Mouse (Mus musculus) gastrocnemius, postnatal 4 days (tissue): ENCODE results near the gene Sclt1. TPM values are rescaled to one million over a fixed set of nuclear protein-coding genes. Genes with fewer than 3 reads are reported as not detected.
"Not testable (repeated sequence)": the region's sequence is repeated elsewhere in the genome, so short reads cannot be mapped to it uniquely, and the experiment has no call there.

Experiments
- DNase-seq, 2 experiments: peaks; one replicate each; pipeline ENCODE4 v3.0.0; 2021 to 2022; ENCODE audit warnings: low spot score in 2 of 2, mixed read lengths in 2 of 2
- long read RNA-seq, 2 experiments: library from polyadenylated mRNA; stranded (forward); transcript quantifications; one replicate each; pipeline ENCODE4 v2.0.0; 2021
- total RNA-seq, 2 experiments: library from RNA; stranded (reverse); gene quantifications; 2 replicates each; pipeline ENCODE4 v1.2.3; 2021

Gene Sclt1
- 10 to 100 TPM; 11.9 to 13.5 TPM for total RNA-seq
- long read RNA-seq, experiment 1, transcript Sclt1-201 (21 exons, 3,005 nt): major isoform, 15 of 19 reads
- long read RNA-seq, experiment 1, partial matches to known transcripts: 0 of 19 reads
- long read RNA-seq, experiment 1, other reads (novel, unspliced or antisense): 3 of 19 reads
- long read RNA-seq, experiment 2, transcript Sclt1-201 (21 exons, 3,005 nt): major isoform, 11 of 14 reads
- long read RNA-seq, experiment 2, partial matches to known transcripts: 2 of 14 reads
- long read RNA-seq, experiment 2, other reads (novel, unspliced or antisense): 0 of 14 reads

DNA sequence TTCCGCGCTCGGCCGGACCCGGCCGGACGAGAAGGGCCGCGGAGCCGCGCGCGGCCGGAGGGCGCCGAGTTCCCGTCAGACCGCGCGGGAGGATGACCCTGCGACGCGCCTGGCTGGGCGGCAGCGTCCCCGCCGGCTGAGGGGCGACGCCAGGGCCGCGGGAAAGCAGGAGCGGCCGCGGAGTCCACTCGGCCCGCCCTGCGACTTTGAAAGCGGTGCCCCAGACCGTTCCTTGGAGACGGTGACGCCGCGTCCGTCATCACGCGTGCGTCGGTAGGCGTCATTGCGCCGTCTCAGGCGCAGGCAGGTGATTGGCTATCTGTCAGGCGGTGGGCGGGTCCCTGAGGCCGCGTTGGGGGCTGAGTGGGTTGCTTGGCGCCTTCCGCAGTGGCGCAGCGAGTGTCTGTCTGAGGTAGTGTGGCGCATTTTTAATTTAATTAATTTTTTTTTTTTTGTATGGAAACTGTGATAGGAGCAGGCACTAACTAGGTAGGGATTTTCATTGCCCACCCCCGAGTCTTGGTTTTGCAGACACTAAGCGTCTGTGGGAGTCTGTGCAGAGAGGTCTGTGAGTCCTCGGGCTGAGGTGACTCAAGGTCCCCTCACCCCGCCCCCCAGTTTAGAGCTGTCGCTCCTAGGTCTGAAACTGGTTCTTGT lies at the start of gene Sclt1, which contains the start of gene D3Ertd751e:
Sclt1 (minus strand) TSS at position 237 of the 657 bp plus-strand sequence.
D3Ertd751e (plus strand) TSS at position 334 of the 657 bp plus-strand sequence.
- DNase-seq: peak; percentile 92 to 97

DNA sequence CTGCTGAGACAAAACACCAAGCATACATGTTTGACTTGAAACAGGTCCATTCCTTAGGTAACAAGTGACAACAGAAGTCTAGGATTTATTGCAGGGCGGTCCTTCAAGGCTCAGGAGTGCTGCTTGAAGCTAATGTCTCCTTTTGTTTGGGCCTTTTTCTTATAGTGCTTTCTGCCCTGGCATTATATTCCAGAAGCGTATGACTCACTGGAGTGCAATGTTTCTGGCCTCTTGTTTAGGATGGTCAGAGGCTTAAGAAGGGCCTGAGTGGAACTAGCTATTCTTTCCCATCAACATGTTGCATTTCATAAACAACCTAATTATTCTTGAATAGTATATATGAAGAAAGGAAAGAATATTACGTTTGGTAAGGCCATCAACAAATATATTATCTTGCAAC lies 19.8 kb upstream of the Sclt1 start:
- no peak for DNase-seq

DNA sequence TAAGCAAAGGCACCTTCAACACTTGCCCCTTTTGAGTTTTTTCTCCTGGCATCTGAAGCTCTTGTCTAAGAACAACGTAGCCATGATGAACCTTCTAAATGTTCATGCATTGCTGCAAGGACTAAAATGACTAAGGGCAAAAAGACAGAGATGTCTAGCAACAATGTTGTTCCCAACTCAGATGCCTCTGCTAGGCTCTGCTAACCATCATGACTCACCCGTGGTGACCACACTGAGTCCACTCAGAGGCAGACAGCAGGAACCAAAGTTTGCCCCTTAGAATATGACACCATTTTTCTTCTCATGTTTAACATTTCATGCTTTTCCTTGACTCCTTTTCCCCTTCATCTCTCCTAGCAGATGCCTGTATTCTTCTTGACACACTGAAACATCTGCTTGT lies 12.2 kb upstream of the Sclt1 start:
- DNase-seq: no peak

DNA sequence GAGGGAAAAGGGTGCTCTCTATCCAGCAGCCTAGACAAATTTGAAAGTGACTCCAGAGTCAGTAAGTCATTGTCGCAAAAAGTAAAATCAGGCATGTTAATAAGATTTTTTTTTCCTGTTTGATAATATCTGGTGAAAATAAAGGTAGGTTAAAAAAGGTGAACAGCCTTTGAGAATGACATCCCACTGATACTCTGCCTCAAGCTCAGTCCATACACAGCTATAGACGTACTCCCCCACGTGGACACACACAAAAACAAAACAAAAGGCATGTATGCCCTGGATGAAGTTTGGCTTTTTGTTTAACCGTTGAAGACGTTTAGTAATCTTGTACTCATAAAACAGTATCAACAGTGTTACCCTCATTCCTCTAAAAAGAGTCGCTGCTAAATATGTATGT lies 1.1 kb upstream of the Sclt1 start:
- no peak for DNase-seq

DNA sequence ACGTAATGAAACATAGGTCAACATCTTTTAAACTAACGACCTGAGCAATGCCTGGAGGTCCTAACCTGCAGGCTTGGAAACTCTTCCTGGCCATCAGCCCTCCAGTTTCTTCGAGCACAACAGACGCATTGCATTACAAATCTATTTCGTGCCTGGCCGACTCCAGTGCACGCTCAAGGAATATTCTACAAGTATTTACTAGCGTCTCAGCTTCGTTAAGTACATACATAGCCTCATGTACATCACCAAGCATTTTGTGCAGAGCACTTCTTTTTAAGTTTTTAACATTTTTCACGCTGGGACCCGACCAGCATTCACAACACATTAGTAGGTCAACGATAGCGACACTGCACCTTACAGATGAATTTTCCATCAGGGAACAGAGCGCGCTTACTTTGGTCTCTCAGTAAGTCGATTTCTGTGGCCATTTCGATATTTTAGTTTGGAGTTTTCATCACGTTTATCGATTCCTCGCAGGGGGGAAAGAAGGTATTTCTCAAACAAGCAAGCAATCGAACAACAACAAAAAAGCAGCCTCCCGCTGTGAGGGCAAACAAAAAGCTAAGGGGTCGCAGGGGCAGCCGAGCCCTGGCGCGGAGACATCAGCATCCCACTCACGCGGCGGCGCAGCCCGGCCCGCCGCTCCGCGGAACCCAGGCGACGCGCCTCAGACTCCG lies 575 bp downstream of the Sclt1 start:
- DNase-seq: peak in 1 of 2 experiments; percentile 9

- DNase-seq: no peak
Measured at GRCm38 (mm10) chr3:41695681-41696080, 46.6 kb downstream of the Sclt1 start.

DNA sequence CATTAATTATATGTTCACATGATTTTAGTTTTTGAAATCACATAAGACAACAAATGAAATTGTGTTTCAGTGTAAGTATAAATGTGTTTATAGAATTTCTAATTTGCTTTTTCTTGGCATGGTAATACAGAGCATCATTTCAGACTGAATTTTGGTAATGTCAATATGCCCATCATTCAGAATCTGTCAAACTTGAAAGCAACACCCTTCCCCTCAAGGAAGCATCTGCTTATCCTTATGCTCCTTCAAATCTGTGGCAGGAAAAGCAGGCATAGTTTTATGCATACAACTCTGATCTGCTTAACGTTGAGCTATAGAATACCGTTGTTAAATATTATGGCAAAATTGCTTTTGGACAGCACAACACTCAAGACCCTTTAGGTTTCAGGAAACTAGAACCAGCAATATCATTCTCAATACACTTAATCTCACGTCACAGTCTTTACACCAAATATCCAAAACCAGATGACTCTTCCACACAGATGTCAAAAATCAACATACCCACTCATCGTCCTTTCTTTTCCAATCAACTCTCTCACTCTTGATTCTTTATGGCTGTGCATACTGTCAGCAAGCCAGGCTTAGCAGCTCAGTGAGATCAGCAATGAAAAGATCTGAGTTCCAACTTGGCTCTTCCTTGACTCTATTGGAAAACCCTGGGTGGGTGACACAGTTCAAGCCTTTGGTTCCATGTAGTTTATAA lies 49.7 kb downstream of the Sclt1 start:
- DNase-seq: no peak

DNA sequence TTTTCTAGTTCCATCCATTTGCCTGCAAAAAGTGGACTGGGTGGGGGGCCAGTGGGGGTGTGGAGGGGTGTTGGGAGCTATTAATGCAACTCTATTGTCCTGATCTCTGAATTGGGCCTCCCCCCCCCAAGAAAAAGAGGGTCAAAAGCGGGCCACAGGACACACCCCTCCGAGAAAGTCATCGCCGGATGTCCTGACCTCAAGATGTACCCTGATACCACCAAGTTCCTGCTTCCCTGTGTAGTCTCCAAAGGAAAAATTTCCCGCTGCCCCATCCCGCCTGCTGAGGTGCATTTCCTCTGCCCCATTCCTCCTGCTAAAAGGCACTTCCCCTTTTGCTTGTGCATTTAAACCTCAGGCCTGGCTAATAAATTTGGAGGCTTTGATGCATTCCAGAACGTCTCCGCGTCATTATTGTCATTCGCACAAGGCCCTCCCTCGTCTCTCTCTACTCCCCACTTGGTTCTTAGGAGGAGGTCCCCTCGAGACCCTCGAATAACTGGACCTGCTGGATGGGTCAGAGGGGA lies 52.1 kb downstream of the Sclt1 start:
- not testable (repeated sequence) for DNase-seq

DNA sequence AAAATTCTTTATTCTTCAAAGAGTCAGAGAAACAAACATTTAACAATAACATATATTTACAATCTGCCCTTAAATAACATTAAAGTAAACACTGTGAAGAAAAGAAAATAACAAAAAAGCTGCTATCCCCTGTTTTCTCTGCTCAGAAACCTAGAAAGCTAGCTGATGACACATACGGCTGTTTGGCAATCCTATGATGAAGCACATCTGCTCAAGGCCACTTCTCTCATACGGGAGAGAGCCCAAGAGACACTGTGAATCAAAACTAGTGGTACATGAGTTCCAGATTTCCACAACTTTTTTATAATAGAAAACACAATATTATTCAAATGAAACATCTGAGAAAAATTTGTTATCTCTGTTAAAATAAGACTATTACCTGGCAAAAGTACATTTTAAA lies 55.9 kb downstream of the Sclt1 start:
- no peak for DNase-seq

DNA sequence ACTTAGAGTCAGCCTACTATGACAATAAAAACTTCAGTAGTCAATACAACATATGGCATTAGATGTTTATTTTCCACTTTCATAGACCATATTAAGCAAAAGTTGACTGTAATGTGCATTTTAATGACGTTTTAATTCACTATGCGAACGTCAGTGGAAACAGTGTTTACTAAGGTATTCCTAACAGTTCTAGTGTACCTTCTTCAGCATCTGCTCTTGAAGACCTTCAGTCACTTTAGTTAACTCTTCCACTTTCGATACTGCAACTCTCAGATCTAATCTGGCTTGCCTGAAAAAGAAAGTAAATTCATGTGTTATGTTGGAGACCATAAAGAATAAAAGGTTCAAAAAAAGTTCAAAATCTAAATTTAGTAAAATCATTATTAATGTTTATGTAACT lies 60.2 kb downstream of the Sclt1 start:
- DNase-seq: no peak

DNA sequence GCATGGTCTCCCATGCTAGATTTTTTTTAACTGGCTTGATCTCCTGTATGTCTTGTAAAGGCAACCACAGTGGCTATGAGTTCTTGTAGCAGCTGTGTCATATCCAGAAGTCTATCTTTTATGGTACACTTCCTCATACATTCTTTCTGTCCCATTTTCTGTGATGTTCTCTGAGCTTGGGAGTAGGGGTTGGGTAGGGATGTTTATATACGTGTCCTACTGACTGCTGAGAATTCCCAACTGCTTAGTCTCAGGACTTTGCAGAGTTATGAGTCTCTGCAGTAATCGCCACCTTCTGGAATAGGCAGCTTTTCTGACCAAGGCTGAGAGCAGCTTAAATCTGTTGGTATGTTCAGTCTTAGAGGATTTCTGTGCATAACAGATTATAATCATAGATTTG lies 65.7 kb downstream of the Sclt1 start:
- DNase-seq: no peak

GRCm38 (mm10) chr3:41674778-41675177 lies 67.5 kb downstream of the Sclt1 start:
- no peak for DNase-seq

- no peak for DNase-seq
Measured at GRCm38 (mm10) chr3:41655642-41656041, 86.7 kb downstream of the Sclt1 start.

- no peak for DNase-seq
Measured at GRCm38 (mm10) chr3:41620971-41621370, 121.3 kb downstream of the Sclt1 start.

GRCm38 (mm10) chr3:41618488-41618887 lies 123.8 kb downstream of the Sclt1 start:
- no peak for DNase-seq

- DNase-seq: no peak
Measured at GRCm38 (mm10) chr3:41618036-41618435, 124.3 kb downstream of the Sclt1 start.

DNA sequence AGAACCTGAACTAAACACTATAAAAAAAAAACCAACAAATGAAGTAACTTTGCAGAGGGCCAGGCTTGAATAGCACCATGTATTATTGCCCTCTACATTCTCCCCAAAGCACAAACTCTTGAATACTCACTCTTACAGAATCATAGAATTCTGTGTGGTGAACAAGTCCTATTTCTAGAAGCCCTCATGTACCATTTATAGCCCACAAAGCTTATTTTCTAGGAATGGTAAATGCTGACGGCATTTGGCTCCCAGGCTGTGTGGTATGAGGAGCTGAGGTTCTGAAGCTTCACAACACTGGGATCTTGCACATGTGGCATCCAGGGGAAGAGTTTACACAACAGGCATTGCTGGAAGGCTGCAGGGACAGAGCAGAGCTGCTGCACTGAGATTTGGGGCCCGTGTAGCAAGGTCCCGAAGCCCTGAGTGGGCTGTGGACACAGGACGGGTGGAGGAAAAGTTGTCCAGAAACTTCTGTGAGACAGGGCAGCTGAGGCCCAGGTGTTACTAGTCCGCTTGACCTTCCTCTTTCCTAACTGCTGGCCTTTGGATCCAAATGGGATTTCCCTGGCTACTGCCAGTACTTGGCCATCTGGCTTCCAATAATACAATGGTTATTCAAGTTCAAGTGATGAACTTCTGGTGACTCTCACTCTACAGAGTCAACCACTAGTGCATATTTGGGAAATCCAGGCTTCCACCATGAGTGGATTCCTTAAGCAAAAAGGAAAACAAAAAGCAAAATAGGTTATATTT lies 127.9 kb downstream of the Sclt1 start:
- no peak for DNase-seq

DNA sequence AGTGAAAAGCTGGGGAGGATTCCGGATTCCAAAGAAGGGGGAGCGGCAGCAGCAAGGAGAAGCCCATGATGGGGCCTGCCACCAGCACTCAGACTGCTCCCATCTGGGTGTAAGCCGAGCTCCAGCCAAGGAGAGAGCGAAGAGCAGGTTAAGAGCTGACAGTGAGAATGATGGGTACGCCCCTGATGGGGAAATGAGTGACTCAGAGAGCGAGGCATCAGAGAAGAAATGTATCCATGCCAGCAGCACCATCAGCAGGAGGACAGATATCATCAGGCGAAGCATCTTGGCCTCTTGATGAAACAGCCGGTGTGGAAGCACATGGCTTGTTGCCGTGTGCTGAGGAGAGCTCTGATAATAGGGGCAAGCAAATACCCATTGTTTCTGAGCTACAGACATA lies 128.6 kb downstream of the Sclt1 start:
- no peak for DNase-seq

DNA sequence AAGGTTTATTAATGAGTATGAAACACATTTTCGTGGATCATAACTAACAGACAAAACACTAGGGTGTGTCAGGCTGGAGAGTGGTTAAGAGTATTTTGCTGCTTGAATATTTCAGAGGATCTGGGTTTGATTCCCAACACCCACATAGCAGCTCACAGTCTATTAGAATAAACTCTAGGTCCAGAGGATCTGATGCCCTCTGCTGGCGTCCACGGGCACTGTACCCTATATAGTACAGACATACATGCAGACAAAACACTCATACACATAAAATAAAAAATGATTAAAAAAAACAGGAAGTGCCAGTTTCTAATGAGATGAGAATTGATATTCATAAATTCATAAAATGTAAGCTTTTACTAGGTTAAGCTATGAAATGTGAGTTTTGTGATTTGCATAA lies 130.1 kb downstream of the Sclt1 start:
- DNase-seq: no peak

DNA sequence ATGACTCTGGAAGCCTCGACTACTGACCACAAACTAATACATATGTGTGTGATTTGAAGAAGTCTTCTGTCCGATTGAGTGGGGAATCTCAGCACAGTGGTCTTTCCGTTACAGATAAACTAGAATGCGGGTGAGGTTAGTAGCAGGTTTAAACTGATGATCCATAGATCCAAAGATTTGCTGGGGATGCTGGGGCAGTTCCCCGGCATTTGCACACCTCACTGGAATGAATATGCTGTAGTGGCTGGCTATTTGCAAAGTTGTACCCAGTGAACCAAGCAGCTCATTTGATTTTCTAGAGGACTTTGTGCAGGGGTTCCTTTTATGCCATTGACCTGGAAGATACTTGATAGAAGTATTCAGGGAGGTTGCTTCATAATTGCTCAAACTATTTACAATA lies 133.2 kb downstream of the Sclt1 start:
- DNase-seq: no peak

GRCm38 (mm10) chr3:41607467-41607866 lies 134.8 kb downstream of the Sclt1 start:
- no peak for DNase-seq
